Mouse (Mus musculus) frontal cortex, postnatal 14 days (tissue): ENCODE measurements around the gene Zfp566.

Experiments used
- DNase-seq, 2 experiments: peaks; one replicate each; pipeline ENCODE4 v3.0.0; 2022; ENCODE audit warnings: low spot score in 2 of 2

The Zfp566 gene

GRCm38 (mm10) chr7:30053591-30053990 lies 36.7 kb downstream of the Zfp566 start:
- DNase-seq = no peak

- DNase-seq = peak; percentile 82 to 83
These were observed 39.3 kb downstream of the Zfp566 start, which contains the start of gene Zfp14 for GRCm38 (mm10) chr7:30050882-30051548. Gene Zfp14 (minus strand): TSS chr7:30051380.

GRCm38 (mm10) chr7:30048126-30048525 lies 42.2 kb downstream of the Zfp566 start:
- no peak for DNase-seq

- no peak for DNase-seq
These were observed 46.0 kb downstream of the Zfp566 start for GRCm38 (mm10) chr7:30044354-30044753.

GRCm38 (mm10) chr7:30034331-30034730 lies 56.0 kb downstream of the Zfp566 start:
- DNase-seq = no peak

GRCm38 (mm10) chr7:30031379-30031778 lies 58.9 kb downstream of the Zfp566 start:
- no peak for DNase-seq

- no peak for DNase-seq
These were observed 59.6 kb downstream of the Zfp566 start for GRCm38 (mm10) chr7:30030677-30031076.

- no peak for DNase-seq
These were observed 61.8 kb downstream of the Zfp566 start for GRCm38 (mm10) chr7:30028572-30028971.
